Mouse (Mus musculus) brain, embryonic 14.5 days (tissue): Measurements from ENCODE around the gene Sel1l2. TPM values are rescaled to one million over a fixed set of nuclear protein-coding genes. Genes with fewer than 3 reads are reported as not detected.

ENCODE experiments used
- DNase-seq: peaks from one replicate; pipeline ENCODE4 v3.0.0-alpha.2; 2011; ENCODE audit warnings: low read depth
- CTCF ChIP-seq: fragments of 200-500 bp; IDR thresholded peaks from 2 replicates; pipeline ENCODE4 v1.5.1; 2012; ENCODE audit warnings: inconsistent platforms, mild to moderate bottlenecking, moderate library complexity, borderline replicate concordance; ENCODE audit not compliant: insufficient read depth, insufficient read length; ENCODE audit errors: extremely low read depth
- POLR2A ChIP-seq: fragments of 200-500 bp; IDR thresholded peaks from 2 replicates; pipeline ENCODE4 v1.6.1; 2012; ENCODE audit warnings: mild to moderate bottlenecking, inconsistent platforms, borderline replicate concordance; ENCODE audit not compliant: poor library complexity, insufficient read depth, insufficient read length, severe bottlenecking; ENCODE audit errors: extremely low read depth
- polyA plus RNA-seq: library from polyadenylated mRNA; depleted of rRNA; stranded (reverse); fragments of >200 nt; gene quantifications from 2 replicates; pipeline ENCODE4 v1.2.3, GENCODE M21; 2012; rRNA removed

The Sel1l2 gene
- not detected in 2 replicates for polyA plus RNA-seq

- TF ChIP-seq POLR2A (no peak), CTCF (no peak)
- peak; percentile 43 for DNase-seq
These were observed at the start of gene Sel1l2 for GRCm38 (mm10) chr2:140389525-140389924. Gene Sel1l2 (minus strand): TSS chr2:140389706.

GRCm38 (mm10) chr2:140439081-140439480 lies 49.6 kb upstream of the Sel1l2 start:
- TF ChIP-seq POLR2A (no peak), CTCF (no peak)

GRCm38 (mm10) chr2:140427283-140427682 lies 37.8 kb upstream of the Sel1l2 start:
- TF ChIP-seq CTCF (peak; percentile 23; the same call in 1 of the 2 replicates), POLR2A (no peak)
- peak; percentile 72 for DNase-seq

More at GRCm38 (mm10) chr2:140439081-140439480, 49.6 kb upstream of the Sel1l2 start:
- DNase-seq = no peak

- no peak for TF ChIP-seq POLR2A
- TF ChIP-seq CTCF = no peak
- DNase-seq = no peak
These were observed 36.3 kb upstream of the Sel1l2 start for GRCm38 (mm10) chr2:140425844-140426243.

- no peak for TF ChIP-seq CTCF
- no peak for TF ChIP-seq POLR2A
- DNase-seq = peak; percentile 63
These were observed 6.3 kb upstream of the Sel1l2 start for GRCm38 (mm10) chr2:140395744-140396231.

GRCm38 (mm10) chr2:140395179-140395578 lies 5.7 kb upstream of the Sel1l2 start, which contains the start of gene Macrod2:
Gene Macrod2 (plus strand): TSS chr2:140395309.
- DNase-seq = peak; percentile 99
- TF ChIP-seq POLR2A = peak; percentile 94
- no peak for TF ChIP-seq CTCF

- DNase-seq = peak; percentile 31
- TF ChIP-seq POLR2A (no peak), CTCF (no peak)
These were observed 24.7 kb downstream of the Sel1l2 start for GRCm38 (mm10) chr2:140364804-140365203.

- DNase-seq = no peak
These were observed 29.6 kb downstream of the Sel1l2 start for GRCm38 (mm10) chr2:140359905-140360304.

GRCm38 (mm10) chr2:140342394-140342793 lies 47.1 kb downstream of the Sel1l2 start:
- TF ChIP-seq POLR2A (no peak), CTCF (no peak)
- no peak for DNase-seq

More at GRCm38 (mm10) chr2:140359905-140360304, 29.6 kb downstream of the Sel1l2 start:
- no peak for TF ChIP-seq POLR2A

GRCm38 (mm10) chr2:140330508-140331306 lies 58.8 kb downstream of the Sel1l2 start:
- TF ChIP-seq POLR2A (no peak), CTCF (no peak)
- DNase-seq = no peak

- DNase-seq = no peak
- TF ChIP-seq CTCF = no peak
- no peak for TF ChIP-seq POLR2A
These were observed 86.4 kb downstream of the Sel1l2 start for GRCm38 (mm10) chr2:140302976-140303708.
